Mouse (Mus musculus) c-Kit-positive CD71-positive TER-119-negative erythroid progenitor cells, embryonic 14.5 days (primary cell): ENCODE measurements around the gene Erg28.

ENCODE experiments used
- DNase-seq: peaks from one replicate; pipeline ENCODE4 v3.0.0-alpha.2; 2013; ENCODE audit warnings: low read depth

Gene Erg28

DNA sequence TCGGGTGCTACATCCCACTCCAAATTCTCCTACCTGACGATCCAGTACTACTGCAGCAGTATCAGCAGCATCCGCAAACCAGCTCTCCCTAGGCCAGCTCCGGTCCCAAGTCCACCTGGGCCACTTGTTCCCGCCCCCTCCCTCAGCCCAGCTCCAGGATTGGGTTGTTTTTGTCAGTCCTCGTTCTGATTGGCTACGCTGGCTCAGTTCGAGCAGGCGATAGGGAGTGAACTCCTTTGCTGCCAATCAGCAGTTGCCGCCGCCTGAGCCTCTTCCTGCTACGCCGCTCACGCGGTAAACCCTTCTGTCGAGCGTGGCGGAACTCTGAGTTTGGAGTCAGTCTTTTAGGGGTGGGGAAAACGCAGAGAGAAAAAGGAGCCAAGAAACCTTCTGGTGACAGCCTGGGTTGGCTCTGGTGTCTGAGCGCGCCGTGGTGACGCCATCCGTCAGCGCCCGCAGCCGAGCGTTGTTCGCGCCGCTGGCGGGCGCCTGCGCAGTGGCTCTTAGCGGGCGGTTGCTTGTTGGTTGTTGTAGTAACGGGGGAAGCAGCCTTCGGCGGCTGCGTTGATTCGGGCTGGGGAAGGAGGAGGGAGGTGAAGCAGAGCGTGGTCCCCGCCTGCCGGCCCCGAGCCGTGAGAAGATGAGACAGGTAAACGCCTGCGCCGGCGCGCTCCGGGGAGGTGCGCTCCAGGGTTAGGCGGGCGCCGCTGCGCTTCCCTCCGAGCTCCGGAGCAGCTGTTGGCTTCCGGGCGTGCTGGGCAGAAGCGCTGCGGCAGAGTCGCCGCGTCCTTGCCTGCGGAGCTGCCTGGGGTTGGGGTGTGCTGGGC is at the start of gene Erg28, which contains the start of gene Ttll5:
Gene Erg28 (minus strand): TSS at position 113 of the 827 bp plus-strand sequence.
Gene Ttll5 (plus strand): TSS at position 222 of the 827 bp plus-strand sequence.
- DNase-seq: peak; percentile 94

GRCm38 (mm10) chr12:85869423-85869822 is 45.1 kb upstream of the Erg28 start:
- no peak for DNase-seq

DNA sequence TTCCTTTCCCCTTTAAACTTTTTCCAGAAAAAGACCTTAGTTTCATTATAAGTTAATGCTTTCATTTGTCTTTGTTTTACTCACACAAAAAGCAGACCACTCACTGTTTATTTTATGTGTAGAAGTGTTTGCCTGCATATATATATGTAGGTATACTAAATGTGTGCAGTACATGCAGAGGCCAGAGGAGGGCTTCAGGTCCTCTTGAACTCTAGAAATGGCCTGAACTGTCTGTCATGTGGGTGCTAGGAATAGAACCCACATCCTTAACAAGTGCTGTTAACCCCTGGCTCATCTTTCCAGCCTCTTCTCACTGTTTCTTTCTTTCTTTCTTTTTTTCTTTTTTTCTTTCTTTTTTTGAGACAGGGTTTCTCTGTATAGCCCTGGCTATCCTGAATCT is 42.8 kb upstream of the Erg28 start:
- DNase-seq: no peak

GRCm38 (mm10) chr12:85866624-85867023 is 42.3 kb upstream of the Erg28 start:
- no peak for DNase-seq

- DNase-seq: no peak
These were observed 41.2 kb upstream of the Erg28 start for GRCm38 (mm10) chr12:85865526-85865925.

- DNase-seq: no peak
These were observed 38.2 kb upstream of the Erg28 start for GRCm38 (mm10) chr12:85862514-85862913.

GRCm38 (mm10) chr12:85859511-85860189 is 35.3 kb upstream of the Erg28 start:
- DNase-seq: no peak

- DNase-seq: no peak
These were observed 34.8 kb upstream of the Erg28 start for GRCm38 (mm10) chr12:85859111-85859510.

GRCm38 (mm10) chr12:85857300-85857699 is 33.0 kb upstream of the Erg28 start:
- no peak for DNase-seq

GRCm38 (mm10) chr12:85854271-85854670 is 29.9 kb upstream of the Erg28 start:
- no peak for DNase-seq

DNA sequence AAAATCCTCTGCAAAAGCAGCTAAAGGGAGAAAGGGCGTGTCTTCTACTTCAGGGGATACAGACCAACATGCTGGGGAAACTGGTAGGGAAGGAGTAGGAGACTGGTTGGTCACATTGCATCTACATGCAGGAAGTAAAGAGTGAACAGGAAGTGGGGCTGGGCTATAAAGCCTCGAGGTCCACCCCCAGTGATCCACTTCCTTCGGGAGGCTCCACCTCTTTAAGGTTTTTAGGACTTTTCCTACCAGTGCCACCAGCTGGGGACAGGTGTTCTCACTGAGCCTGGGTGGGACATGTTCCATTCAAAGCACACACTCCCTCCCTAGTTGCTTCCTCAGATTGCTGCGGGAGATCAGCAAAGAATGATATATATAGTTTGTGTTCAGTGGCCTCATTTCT is 29.5 kb upstream of the Erg28 start:
- no peak for DNase-seq

- no peak for DNase-seq
These were observed 26.3 kb upstream of the Erg28 start for GRCm38 (mm10) chr12:85850661-85851060.

DNA sequence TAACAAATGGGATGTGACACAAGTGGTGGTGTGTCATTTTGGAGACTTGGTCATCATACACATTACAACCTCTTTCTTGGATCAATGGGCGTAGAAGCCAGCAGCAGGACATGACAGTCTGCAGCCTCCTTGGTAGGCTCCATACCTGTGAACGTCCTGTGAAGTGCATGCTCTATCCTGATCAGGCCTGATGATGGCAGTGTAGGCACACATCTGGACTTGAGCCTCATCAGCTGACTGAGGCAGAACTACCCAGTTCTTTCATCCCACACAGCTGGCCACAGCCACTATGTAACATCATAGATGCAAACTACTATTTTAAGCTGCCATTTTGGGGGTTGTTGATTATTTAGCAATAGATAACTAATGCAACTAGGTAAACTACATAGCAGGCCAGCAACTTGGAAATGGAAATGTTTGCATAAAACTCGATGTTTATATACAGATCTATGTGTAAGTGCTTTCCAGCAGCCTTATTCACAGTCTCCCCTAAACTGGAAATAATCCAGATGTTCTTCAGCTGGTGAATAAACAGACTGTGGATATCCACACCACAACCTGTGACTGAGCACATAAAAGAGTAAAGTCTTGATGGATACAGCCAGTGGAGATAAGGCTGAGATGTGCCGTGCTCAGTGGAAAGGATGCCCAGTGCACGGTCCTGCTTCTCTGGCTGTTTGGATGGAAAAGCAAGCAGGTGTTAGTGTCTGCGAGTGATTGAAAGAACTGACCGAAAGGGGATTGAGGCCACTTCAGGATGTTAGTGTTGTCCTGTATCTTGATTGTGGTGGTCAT is 24.0 kb upstream of the Erg28 start:
- no peak for DNase-seq

DNA sequence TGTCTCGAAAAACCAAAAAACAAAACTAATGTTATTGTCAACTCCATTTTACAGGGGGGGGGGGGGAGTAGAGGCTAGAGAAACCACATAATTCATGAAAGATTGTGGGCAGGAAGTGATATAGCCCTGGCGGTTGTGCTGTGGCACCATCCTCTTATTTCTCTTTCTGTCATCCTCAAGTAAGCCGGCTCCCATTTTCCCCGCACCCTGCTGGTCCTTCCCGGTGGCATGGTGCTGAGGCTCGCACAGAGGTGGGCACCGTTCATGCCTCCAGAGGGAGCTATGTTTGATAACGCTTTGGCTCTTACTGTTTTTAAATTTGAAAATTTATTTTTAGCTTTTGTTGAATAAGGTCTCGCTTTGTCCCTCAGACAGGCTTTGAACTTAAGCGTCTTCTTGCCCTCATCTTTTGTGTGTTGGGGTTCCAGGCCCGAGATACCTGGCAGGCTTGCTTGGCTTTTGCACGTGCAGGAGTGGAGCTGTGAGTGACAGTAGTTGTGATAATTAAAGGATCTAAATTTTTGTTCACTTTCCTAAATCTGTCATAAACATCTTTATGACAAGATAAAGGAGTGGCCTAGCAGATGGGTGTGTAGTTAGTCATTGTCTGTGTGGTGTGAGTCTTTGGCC is 15.1 kb upstream of the Erg28 start:
- DNase-seq: no peak

DNA sequence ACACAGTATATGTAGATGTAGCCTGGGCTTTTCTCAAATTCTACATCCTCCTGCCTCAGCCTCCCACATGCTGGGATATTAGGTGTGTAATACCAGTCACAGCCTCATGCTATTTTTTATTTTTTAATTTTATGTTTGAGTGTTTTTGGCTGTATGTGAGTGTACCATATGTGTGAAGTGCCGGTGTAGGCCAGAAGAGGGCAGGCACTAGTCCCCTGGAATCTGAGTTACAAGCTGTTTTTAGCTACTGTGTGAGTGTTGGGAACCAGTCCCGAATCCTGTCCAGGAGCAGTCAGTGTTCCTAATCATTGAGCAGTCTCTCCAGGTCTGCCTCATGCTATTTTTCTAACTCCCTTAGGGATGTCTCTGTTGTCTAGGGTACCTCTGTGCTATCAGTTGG is 13.4 kb upstream of the Erg28 start:
- DNase-seq: no peak

DNA sequence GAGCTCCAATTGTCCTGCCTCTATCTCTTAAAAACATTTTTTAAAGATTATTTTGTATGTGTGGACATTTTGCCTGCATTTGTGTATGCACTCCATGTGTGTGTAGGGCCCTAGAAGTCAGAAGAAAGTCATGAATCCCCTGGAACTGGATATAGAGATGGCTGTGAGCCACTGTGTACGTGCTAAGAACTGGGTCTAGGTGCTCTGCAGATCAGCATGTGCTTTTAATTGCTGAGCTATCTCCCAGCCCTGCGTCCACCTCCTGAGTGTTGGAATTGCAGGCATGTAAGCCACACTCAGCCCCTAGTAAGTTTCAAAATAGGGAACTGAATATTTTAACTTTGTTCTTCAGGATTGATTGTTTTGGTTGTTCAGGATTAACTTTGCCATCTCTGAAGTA is 10.2 kb upstream of the Erg28 start:
- no peak for DNase-seq

- DNase-seq: no peak
These were observed 6.3 kb upstream of the Erg28 start for GRCm38 (mm10) chr12:85830691-85831090.

GRCm38 (mm10) chr12:85829866-85830265 is 5.5 kb upstream of the Erg28 start:
- DNase-seq: no peak

GRCm38 (mm10) chr12:85828856-85829255 is 4.5 kb upstream of the Erg28 start:
- DNase-seq: no peak

DNA sequence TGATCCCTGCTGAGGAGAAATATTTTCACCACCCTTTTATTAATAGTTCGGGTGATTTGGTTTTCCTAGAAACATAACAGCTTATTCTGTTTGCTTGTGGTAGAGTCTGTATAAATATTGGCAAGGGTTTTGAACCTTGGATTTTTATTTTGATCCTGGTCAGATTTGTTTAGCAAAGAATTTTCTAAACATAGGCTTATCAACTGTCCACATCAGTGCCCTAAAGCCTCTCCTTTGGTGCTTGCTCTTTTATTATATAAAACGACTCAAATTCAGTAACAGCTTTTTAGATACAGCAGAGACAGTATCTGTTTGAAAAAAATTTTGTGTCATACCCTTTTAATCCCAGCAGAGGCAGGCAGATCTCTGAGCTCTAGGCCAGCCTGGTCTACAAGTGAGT is 1.5 kb upstream of the Erg28 start:
- DNase-seq: no peak

DNA sequence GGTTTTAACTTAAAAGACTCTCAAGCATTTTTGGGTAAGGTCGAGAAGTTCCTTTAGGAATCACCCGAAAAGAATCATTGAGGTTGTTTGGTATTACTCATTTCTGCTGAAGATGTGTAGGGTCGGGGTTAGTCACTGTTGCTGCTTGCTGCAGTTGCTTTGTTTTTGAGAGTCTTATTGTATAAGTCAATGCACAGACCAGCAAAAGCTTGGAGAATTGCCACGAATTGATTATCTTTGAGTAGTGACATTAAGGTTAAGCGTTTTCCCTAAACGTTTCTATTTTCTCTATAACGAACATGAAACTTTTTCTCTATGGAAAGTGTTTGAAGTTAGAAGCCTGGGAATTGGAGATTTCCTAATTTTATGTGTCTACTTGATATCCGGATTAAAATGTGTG is 1.0 kb upstream of the Erg28 start:
- peak; percentile 29 for DNase-seq

DNA sequence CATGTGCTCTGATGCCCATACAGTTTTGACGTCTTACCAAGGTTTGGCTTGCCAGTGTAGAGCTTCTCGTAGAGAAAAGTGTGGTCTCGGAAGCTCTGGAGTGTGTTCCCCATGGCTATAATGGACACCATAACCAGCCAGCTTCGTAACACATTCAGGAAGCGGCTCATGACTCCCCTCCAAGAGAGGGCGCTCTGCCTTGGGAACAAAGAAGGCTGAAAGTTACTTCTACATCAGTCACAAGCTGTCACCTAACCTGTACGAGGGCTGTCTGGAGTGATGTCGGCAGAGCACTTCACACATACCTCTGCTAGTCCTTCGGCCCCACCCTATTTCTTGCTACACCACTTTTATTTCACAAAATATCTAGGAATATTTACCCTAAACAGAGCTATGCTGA is 2.3 kb downstream of the Erg28 start:
- DNase-seq: no peak
